Mouse (Mus musculus) spleen, adult 2 months (tissue): ENCODE measurements around the gene Mepce. TPM values are rescaled to one million over a fixed set of nuclear protein-coding genes. Genes with fewer than 3 reads are reported as not detected.
"Not testable (repeated sequence)": the region's sequence is repeated elsewhere in the genome, so short reads cannot be mapped to it uniquely, and the experiment has no call there.

Experiments used
- DNase-seq, 2 experiments: peaks; one replicate each; pipeline versions ENCODE4 v3.0.0 to v3.0.0-alpha.2; 2012 to 2021; ENCODE audit warnings: low spot score in 2 of 2, low read depth in 1 of 2
- H3K27ac ChIP-seq: fragments of 200-500 bp; 2 replicates; pipeline ENCODE4 v1.5.1; 2012; ENCODE audit warnings: low read length, inconsistent platforms; ENCODE audit not compliant: insufficient read depth
- H3K27me3 ChIP-seq: fragments of 200-500 bp; 2 replicates; pipeline ENCODE4 v1.6.1; 2012; ENCODE audit warnings: mild to moderate bottlenecking, moderate library complexity, low read length, inconsistent platforms; ENCODE audit not compliant: control insufficient read depth, insufficient read depth
- H3K36me3 ChIP-seq: fragments of 200-500 bp; 2 replicates; pipeline ENCODE4 v1.6.1; 2012; ENCODE audit warnings: mild to moderate bottlenecking, low read length, inconsistent platforms; ENCODE audit not compliant: control insufficient read depth, insufficient read depth
- H3K4me1 ChIP-seq: fragments of 200-500 bp; 2 replicates; pipeline ENCODE4 v1.6.1; 2011; ENCODE audit warnings: inconsistent platforms; ENCODE audit not compliant: control insufficient read depth, insufficient read depth, insufficient read length
- H3K4me3 ChIP-seq: fragments of 200-500 bp; 2 replicates; pipeline ENCODE4 v1.5.1; 2011; ENCODE audit warnings: mild to moderate bottlenecking, inconsistent platforms; ENCODE audit not compliant: insufficient read depth, insufficient read length; ENCODE audit errors: extremely low read depth
- CTCF ChIP-seq: fragments of 200-500 bp; IDR thresholded peaks from 2 replicates; pipeline ENCODE4 v1.5.1; 2011; ENCODE audit warnings: mild to moderate bottlenecking, inconsistent platforms; ENCODE audit not compliant: insufficient read depth, insufficient read length, insufficient replicate concordance; ENCODE audit errors: extremely low read depth
- POLR2A ChIP-seq: fragments of 200-500 bp; IDR thresholded peaks from 2 replicates; pipeline ENCODE4 v1.6.1; 2011; ENCODE audit warnings: low read depth, low read length, inconsistent platforms
- WGBS: fragments of 180-500 bp; shearing (Covaris S2); methylation state at CpG from one replicate; pipeline ENCODE4 v1.1.7; 2018; 5-methylcytosine and 5-hydroxymethylcytosine counted together
- polyA plus RNA-seq: library from polyadenylated mRNA; depleted of rRNA; stranded (reverse); fragments of >200 nt; gene quantifications from 2 replicates; pipeline ENCODE4 v1.2.3, GENCODE M21; 2012; rRNA removed

The Mepce gene
- 36.9 and 44.4 TPM in 2 replicates for polyA plus RNA-seq

DNA sequence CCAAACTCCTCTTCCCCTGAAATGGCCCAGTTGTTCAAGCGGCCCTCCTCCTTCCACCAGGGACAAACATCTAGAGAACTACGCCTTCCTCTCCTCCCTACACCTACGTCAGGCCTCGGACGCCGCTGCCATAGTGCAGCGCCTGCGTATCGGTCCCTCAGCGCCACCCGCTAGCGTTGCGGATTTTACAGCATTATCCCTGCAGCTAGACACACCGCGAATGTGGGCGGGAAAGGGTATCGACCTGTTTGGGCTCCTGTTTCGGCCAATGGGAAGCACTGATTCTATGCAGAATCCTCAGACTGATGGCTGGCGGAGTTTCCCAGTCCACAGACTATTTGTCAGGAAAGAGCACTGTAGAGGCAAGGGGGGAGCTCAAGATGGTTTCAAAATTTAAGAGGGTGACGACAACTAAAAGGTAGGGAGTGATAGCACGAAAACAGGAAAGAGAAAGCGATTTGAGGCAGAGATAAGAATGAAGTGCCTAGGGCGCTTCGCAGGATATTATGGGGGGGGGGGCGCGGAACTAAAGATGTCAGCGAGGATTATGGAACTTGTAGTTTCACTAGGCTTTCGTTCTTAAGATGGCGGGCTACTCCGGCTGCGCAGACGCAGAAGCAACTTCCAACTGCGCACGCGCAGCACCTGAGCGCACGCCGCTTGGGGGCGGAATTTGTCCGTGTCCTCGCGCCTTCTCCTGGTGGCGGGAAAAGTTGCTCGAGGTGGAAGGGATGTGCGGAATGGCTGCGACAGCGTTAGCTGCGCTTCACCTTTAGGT lies at the start of gene Mepce, which contains the start of gene Zcwpw1:
Gene Mepce, minus strand, starts transcription at position 505 of the 778 bp plus-strand sequence.
Gene Zcwpw1, plus strand, starts transcription at position 648 of the 778 bp plus-strand sequence.
- DNase-seq, result peak; percentile 89 to 90
- TF ChIP-seq POLR2A (peak; percentile 40; the same call in 1 of the 2 replicates), CTCF (peak; percentile 57; the same call in 1 of the 2 replicates)
- peaks cover 12% of the 10 kb centered on the region for H3K36me3 ChIP-seq
- peaks cover 17% of the 10 kb centered on the region for H3K4me1 ChIP-seq
- peak within 1 kb of the TSS; percentile 97 for H3K27ac ChIP-seq
- H3K27me3 ChIP-seq, result no peaks in the 10 kb centered on the region
- under 1% methylated on average over 46 of the region's 48 CpGs for WGBS
- H3K4me3 ChIP-seq, result peak within 1 kb of the TSS; percentile 84

DNA sequence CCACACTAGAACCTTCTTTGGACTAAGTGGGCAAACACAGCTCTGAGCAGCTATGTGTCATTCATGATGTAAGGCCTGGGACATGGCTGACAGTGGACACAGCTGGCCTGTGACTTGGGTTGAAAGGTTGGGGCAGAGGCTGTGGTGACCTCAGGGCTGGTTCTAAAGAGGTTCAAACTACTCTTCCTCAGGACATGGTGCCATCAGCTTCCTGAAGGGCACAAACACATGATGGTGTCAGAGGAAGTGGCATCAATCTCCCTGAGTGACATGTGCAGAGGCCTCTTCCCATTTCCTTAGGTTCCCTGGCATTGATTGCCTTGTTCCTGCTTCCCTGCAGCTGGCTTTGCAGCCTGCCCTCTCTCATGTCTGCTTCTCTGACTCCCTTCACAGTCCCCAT lies 49.7 kb upstream of the Mepce start:
- H3K4me1 ChIP-seq, H3K27ac ChIP-seq, DNase-seq, H3K27me3 ChIP-seq, H3K4me3 ChIP-seq, H3K36me3 ChIP-seq: not testable (repeated sequence)

- Histone ChIP-seq H3K4me3 (no peak overlapping the region), H3K27me3 (no peaks in the 10 kb centered on the region), H3K27ac (no peak overlapping the region), H3K4me1 (no peaks in the 10 kb centered on the region), H3K36me3 (no peaks in the 10 kb centered on the region)
- DNase-seq, result no peak
- no peak for TF ChIP-seq POLR2A
- TF ChIP-seq CTCF, result no peak
Observed at GRCm38 (mm10) chr5:137836611-137837010, 49.2 kb upstream of the Mepce start.

DNA sequence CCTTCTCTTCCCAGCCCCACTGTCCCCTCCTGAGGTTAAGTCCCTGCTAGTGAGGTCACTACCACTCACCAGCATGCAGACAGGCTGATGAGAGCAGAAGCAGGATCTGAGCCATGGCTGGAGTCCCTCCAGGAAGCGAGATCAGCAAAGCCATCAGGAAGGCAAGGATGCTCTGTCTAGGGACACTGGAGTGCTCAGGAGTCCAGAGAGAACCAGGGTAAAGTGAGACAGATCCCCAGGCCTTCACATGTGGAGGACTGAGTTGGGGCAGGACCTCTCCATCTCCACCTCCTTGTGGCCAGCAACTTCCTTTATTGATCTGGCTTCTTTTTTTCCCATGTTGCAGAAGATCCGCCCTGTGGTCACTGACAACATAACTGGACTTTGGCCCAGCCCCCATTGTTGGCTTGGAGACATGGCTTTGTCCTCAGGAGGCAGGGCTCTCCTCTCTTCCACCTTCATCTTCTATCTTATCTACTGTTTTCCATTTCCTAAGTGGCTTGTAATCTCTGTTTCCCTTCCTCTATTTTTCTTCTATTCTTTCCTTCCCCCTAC lies 48.6 kb upstream of the Mepce start, which contains the start of gene Pilra:
Gene Pilra, minus strand, starts transcription at position 316 of the 555 bp plus-strand sequence.
- not testable (repeated sequence) for H3K27me3 ChIP-seq, H3K36me3 ChIP-seq, DNase-seq, H3K4me1 ChIP-seq, H3K27ac ChIP-seq
- H3K4me3 ChIP-seq, result 0 out of 2 replicates have a peak within 1 kb of the TSS, but pooled peaks have one; percentile 4
- WGBS, result 53% methylated on average over 2 of the region's 2 CpGs

DNA sequence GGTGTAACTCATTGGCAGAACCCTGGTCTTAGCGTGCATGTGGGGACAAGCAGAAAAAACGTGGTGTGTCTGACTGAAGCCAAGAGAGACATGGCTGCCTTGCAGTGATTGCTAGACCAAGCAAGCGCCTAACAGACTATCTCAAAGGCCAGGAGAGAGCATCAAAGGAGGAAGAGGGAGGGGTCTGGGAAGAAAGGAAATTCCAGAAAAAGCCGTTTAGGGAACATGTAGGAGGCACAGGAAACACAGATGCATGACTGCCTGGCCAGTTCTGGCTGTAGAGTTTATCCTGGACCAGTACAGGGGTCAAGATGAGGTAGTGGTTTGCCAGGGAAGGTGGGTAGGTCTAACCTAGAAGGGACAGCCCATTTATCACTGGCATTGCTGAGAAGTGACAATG lies 46.0 kb upstream of the Mepce start:
- Histone ChIP-seq H3K4me1 (no peaks in the 10 kb centered on the region), H3K4me3 (no peak overlapping the region), H3K27ac (no peak overlapping the region), H3K27me3 (no peaks in the 10 kb centered on the region), H3K36me3 (no peaks in the 10 kb centered on the region)
- no peak for TF ChIP-seq POLR2A
- DNase-seq, result no peak
- WGBS, result 58% methylated on average over 4 of the region's 4 CpGs

- H3K27me3 ChIP-seq, result no peaks in the 10 kb centered on the region
- TF ChIP-seq CTCF, result no peak
- TF ChIP-seq POLR2A, result no peak
- 70% methylated on average over 6 of the region's 6 CpGs for WGBS
- H3K4me3 ChIP-seq, result no peak overlapping the region
- DNase-seq, result no peak
- H3K36me3 ChIP-seq, result no peaks in the 10 kb centered on the region
- H3K4me1 ChIP-seq, result no peaks in the 10 kb centered on the region
- no peak overlapping the region for H3K27ac ChIP-seq
Observed at GRCm38 (mm10) chr5:137831506-137831905, 44.1 kb upstream of the Mepce start.

- no peak overlapping the region for H3K4me3 ChIP-seq
- no peak for DNase-seq
- H3K36me3 ChIP-seq, result no peaks in the 10 kb centered on the region
- 45% methylated on average over 4 of the region's 4 CpGs for WGBS
- H3K27me3 ChIP-seq, result no peaks in the 10 kb centered on the region
- no peaks in the 10 kb centered on the region for H3K4me1 ChIP-seq
- H3K27ac ChIP-seq, result no peak overlapping the region
- TF ChIP-seq POLR2A (no peak), CTCF (no peak)
Observed at GRCm38 (mm10) chr5:137831106-137831505, 43.7 kb upstream of the Mepce start.
